Mouse (Mus musculus) left cerebral cortex, adult 18-20 months (tissue): ENCODE measurements at regions not wholly inside any gene's neighbourhood (a gene's known extent, or its start where the extent isn't known, plus 50 kb on each side); places are given as distances from the start of the nearest gene placed in this dataset.
"Not testable (repeated sequence)": the region's sequence is repeated elsewhere in the genome, so short reads cannot be mapped to it uniquely, and the experiment has no call there.

Experiments
- DNase-seq, 2 experiments: peaks; one replicate each; pipeline ENCODE4 v3.0.0; 2021 to 2022; ENCODE audit warnings: low spot score in 2 of 2, mixed read lengths in 1 of 2

DNA sequence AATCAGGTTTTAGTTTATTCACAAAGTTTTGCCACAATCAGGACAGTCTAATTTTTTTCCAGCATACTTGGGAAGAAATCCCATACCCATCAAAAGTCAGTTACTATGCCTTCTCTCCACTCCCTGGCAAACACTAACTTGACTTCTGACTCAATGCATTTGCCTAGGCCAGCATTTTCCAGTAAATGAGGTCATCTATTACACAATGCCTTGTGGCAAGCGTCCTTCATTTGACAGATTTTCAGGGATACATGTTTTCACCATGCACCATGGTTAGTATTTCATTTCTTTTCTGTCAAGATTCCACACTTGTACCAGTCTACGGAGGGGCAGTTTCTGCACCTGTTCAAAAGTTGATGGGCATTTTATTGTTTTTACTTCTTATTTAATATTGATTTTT is 88.4 kb upstream of the Slc2a12 start:
- DNase-seq, result not testable (repeated sequence)

DNA sequence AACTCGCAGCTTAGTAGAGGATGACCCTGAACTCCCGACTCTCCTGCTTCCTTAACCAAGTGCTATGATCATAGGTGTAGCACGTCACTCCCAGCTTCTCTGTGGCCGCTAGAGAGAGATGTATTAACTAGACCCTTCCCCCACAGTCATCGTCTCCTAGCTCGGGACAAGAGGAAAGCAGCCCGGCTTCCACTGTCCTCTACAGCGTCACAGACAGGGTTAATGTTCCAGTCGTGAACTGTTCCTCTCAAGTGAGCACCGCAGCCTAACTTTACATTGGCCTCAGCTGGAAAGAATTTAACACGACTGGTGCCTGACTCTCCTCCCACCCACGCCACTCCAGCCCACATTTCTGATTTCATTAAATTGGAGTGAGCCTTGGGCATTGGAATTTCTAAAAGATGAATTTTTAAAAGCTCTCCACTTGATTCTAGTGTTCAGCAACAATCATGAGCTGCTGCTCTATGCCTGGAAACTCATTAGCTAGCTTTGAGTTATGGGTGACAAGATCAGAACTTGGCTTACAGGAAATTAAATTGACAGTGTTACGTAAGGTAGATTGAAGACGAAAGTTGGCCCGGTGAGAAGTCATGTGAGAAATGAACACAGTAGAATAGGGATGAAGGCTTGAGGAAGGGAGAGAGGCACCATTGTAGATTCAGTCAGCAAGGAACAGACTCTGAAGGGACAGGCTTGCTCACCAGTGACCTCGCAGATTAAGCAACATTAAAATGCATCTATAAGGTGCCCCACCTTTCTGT is 75.4 kb upstream of the Slc2a12 start:
- DNase-seq, result not testable (repeated sequence)

DNA sequence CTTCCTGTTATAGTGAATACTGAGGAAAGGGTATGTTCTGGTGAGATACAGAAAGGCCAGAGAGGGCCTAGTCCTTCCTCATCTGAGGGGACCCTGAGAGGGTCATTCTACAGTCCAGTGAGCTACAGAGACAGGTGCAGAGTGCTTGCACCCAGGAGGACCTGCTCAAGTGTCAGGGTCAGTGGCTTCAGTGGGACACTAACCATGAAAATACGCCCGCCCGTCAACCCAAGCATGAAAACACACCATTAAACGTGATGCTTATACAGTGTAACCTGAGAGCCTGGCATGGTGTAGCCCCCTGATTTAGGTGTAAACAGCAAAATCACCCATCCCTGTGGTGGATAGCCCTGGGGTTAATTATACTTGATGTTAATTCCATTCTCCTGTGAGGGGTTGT is 70.8 kb upstream of the Slc2a12 start:
- DNase-seq, result not testable (repeated sequence)

DNA sequence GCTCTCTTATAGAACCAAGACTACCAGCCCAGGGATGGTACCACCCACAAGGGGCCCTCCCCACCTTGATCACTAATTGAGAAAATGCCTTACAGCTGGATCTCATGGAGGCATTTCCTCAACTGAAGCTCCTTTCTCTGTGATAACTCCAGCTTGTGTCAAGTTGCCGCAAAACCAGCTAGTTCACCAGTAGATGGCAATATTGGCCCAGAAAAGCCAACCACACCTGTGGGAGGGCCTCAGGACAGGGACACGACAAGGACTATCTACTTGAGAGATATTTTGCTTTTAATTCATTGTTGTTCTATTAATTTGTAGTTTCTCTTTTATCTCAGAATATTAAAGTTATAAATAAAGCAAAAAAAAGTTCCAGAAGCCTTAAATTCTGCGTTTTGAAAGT is 65.4 kb upstream of the Slc2a12 start:
- DNase-seq, result peak; percentile 53 to 62

- DNase-seq, result not testable (repeated sequence)
These were observed 63.5 kb upstream of the Slc2a12 start for GRCm38 (mm10) chr10:22581300-22581699.

- DNase-seq, result not testable (repeated sequence)
These were observed 61.5 kb upstream of the Slc2a12 start for GRCm38 (mm10) chr10:22583306-22583705.

GRCm38 (mm10) chr10:22588587-22588986 is 56.2 kb upstream of the Slc2a12 start:
- not testable (repeated sequence) for DNase-seq

- DNase-seq, result not testable (repeated sequence)
These were observed 53.1 kb upstream of the Slc2a12 start for GRCm38 (mm10) chr10:22591664-22592063.

DNA sequence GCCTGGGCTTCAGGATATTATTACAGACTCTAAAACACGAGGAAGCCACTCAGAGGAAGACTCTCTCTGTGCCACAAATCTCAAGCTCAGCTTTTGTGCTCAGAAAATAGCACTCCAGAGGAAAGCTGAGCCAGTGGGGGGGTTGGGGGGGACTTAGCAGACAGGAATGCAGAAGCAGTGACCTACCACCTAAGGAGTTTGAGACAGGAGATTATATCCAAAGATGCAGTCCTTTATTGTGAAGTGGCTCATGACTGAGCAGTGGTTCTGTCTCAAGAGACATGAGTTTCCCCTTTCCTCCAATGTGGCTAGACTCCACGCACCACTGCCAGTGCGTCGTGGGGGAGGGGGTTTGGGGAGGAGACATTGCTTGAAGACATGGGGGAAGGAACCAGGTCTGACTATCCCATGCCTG is 52.6 kb upstream of the Slc2a12 start:
- not testable (repeated sequence) for DNase-seq

DNA sequence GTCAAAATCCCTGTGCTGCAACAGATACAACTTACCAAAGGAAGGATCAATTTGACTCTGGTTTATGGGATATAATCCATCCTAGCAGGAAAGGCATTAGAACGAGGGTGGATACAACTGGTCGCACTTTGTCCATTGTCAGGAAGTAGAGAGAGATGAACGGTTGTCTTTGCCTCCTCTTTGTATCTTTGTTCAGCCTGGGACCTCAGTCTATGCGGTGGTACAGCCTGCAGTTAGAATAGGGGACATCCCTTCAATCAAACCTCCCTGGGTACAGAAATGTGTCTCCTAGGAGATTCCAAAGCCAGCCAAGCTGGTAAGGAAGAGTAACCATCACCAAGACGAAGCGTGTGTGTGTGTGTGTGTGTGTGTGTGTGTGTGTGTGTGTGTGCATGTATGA is 52.1 kb upstream of the Slc2a12 start:
- not testable (repeated sequence) for DNase-seq
